Mouse (Mus musculus) left cerebral cortex, adult 2 months (tissue): ENCODE measurements at regions not wholly inside any gene's neighbourhood (a gene's known extent, or its start where the extent isn't known, plus 50 kb on each side); places are given as distances from the start of the nearest gene placed in this dataset.

ENCODE experiments used
- DNase-seq, 2 experiments: peaks; one replicate each; pipeline ENCODE4 v3.0.0; 2021 to 2022; ENCODE audit warnings: low spot score in 2 of 2, mixed read lengths in 1 of 2; ENCODE audit errors: extremely low spot score in 1 of 2
- H3K27ac ChIP-seq: fragments of 200-600 bp; 2 replicates; pipeline ENCODE4 v1.8.1; 2022
- H3K4me3 ChIP-seq: fragments of 200-600 bp; 2 replicates; pipeline ENCODE4 v1.8.1; 2022
- CTCF ChIP-seq: fragments of 200-600 bp; IDR thresholded peaks from 2 replicates; pipeline ENCODE4 v1.8.1; 2022; ENCODE audit warnings: antibody characterized with exemption, mild to moderate bottlenecking, moderate library complexity
- intact Hi-C: fragments of 180-260 bp; cut with DNase I; formaldehyde crosslinking; loops from one replicate; pipeline ENCODE4 v1.15.1; 2025

DNA sequence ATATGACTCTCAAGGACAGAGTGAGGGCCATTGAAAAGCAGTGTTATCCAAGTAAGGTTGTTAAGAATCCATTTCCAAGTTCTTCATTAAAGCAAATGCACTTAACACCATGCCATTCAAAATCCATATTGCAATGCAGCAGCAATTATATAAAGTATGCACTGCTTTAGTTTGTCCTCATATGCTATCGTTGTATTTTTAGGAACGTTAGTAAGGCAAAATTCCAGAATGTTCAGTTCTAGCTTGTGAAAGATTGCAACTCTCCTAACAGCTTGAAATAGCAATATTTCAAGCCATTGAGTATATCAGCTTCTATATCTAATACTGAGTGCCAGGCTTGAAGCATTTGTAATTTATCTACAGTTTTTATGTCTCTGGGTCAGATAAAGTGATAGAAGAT is 1011.9 kb upstream of the Cdh9 start:
- Histone ChIP-seq H3K4me3 (no peak overlapping the region), H3K27ac (no peak overlapping the region)
- no peak for TF ChIP-seq CTCF
- no peak for DNase-seq
- intact Hi-C loops, result no loop called here

DNA sequence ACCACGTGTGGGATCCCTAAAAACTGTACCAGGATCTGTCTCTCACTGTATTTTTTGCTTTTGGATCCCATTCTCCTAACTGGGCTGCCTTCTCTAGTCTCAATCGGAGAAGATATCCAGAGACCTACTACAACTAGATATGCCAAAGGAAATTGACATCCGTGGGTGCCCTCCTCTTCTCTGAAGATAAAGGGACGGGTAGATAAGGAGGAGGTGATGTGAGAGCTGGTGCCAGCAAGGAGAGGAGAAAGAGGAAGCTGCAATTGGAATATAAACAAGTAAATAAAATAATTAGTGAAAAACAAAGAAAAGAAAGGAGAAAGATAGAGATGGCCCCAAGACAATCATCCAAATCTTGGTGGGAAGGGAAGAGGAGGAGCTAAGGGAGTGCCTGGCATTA is 986.6 kb upstream of the Cdh9 start:
- intact Hi-C loops, result no loop called here
- DNase-seq, result no peak
- H3K4me3 ChIP-seq, result no peak overlapping the region
- no peak for TF ChIP-seq CTCF
- no peak overlapping the region for H3K27ac ChIP-seq

DNA sequence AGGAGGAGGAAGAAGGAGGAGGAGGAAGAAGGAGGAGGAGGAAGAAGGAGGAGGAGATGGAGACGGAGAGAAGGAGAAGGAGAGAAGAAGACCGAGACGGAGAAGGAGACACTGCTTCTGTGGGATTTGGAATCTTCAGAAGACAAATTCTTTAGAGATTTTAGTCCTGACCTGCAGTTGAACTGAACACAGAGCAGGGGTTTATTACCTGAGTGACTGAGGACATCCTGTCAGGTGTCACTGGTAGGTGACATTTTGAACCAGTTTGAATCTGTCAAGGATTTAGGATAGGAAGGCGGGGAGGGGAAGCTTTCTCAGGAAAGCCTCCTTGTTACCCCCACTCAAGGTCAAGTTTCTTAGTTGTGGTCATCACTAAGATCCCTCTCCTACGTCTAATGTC is 985.5 kb upstream of the Cdh9 start:
- intact Hi-C loops, result no loop called here
- no peak for TF ChIP-seq CTCF
- Histone ChIP-seq H3K27ac (no peak overlapping the region), H3K4me3 (no peak overlapping the region)
- DNase-seq, result no peak
